Mouse (Mus musculus): ENCODE measurements around the gene Fcgr2b.
"Not testable (repeated sequence)": the region's sequence is repeated elsewhere in the genome, so short reads cannot be mapped to it uniquely, and the experiment has no call there.

Gene Fcgr2b

GRCm38 (mm10) chr1:170976447-170976846, at the start of gene Fcgr2b:
Gene Fcgr2b, minus strand, starts transcription at chr1:170976547.
- DNase-seq: no peak

GRCm38 (mm10) chr1:171019311-171019950, 43.1 kb upstream of the Fcgr2b start:
- no peak for DNase-seq

- no peak for DNase-seq
Observed at GRCm38 (mm10) chr1:171018737-171019136, 42.4 kb upstream of the Fcgr2b start, which contains the start of gene Fcgr4. Gene Fcgr4, plus strand, starts transcription at chr1:171018920.

- no peak for DNase-seq
Observed at GRCm38 (mm10) chr1:171017468-171018158, 41.3 kb upstream of the Fcgr2b start.

- DNase-seq: no peak
Observed at GRCm38 (mm10) chr1:171016676-171017356, 40.5 kb upstream of the Fcgr2b start.

GRCm38 (mm10) chr1:171011733-171012132, 35.4 kb upstream of the Fcgr2b start:
- DNase-seq: no peak

GRCm38 (mm10) chr1:171006905-171007304, 30.6 kb upstream of the Fcgr2b start:
- no peak for DNase-seq

GRCm38 (mm10) chr1:171006335-171006734, 30.0 kb upstream of the Fcgr2b start:
- DNase-seq: no peak

- no peak for DNase-seq
Observed at GRCm38 (mm10) chr1:171005586-171005985, 29.2 kb upstream of the Fcgr2b start.

- no peak for DNase-seq
Observed at GRCm38 (mm10) chr1:171005081-171005480, 28.7 kb upstream of the Fcgr2b start.

- no peak for DNase-seq
Observed at GRCm38 (mm10) chr1:170999811-171000210, 23.5 kb upstream of the Fcgr2b start.

- DNase-seq: no peak
Observed at GRCm38 (mm10) chr1:170997756-170998655, 21.7 kb upstream of the Fcgr2b start.

GRCm38 (mm10) chr1:170996753-170997152, 20.4 kb upstream of the Fcgr2b start:
- DNase-seq: peak; percentile 54

GRCm38 (mm10) chr1:170996034-170996433, 19.7 kb upstream of the Fcgr2b start:
- DNase-seq: no peak

- DNase-seq: peak; percentile 7
Observed at GRCm38 (mm10) chr1:170992550-170992949, 16.2 kb upstream of the Fcgr2b start.

- no peak for DNase-seq
Observed at GRCm38 (mm10) chr1:170989656-170990055, 13.3 kb upstream of the Fcgr2b start.

- no peak for DNase-seq
Observed at GRCm38 (mm10) chr1:170985861-170986260, 9.5 kb upstream of the Fcgr2b start.

- DNase-seq: no peak
Observed at GRCm38 (mm10) chr1:170985092-170985491, 8.7 kb upstream of the Fcgr2b start.

- DNase-seq: no peak
Observed at GRCm38 (mm10) chr1:170983066-170983465, 6.7 kb upstream of the Fcgr2b start.

GRCm38 (mm10) chr1:170982301-170982700, 6.0 kb upstream of the Fcgr2b start:
- DNase-seq: no peak

GRCm38 (mm10) chr1:170981679-170982078, 5.3 kb upstream of the Fcgr2b start:
- DNase-seq: not testable (repeated sequence)

- DNase-seq: no peak
Observed at GRCm38 (mm10) chr1:170978601-170979000, 2.3 kb upstream of the Fcgr2b start.

GRCm38 (mm10) chr1:170975751-170976161, 591 bp downstream of the Fcgr2b start:
- no peak for DNase-seq
